Mouse (Mus musculus) stomach, embryonic 15.5 days (tissue): ENCODE results near the gene Plekhg2. TPM values are rescaled to one million over a fixed set of nuclear protein-coding genes. Genes with fewer than 3 reads are reported as not detected.

Experiments used
- ATAC-seq: fragments of 200-750 bp; cut with Nextera tagmentation; 2 replicates; pipeline ENCODE4 v1.8.0; 2017; ENCODE audit warnings: low read depth, moderate number of reproducible peaks, moderate TSS enrichment; ENCODE audit not compliant: insufficient read depth, low FRiP score
- H3K27ac ChIP-seq: fragments of 300-500 bp; sonication (generic); 2 replicates; pipeline ENCODE4 v1.5.1; 2015; ENCODE audit warnings: mild to moderate bottlenecking, inconsistent platforms
- H3K27me3 ChIP-seq: fragments of 300-500 bp; sonication (generic); replicated peaks from 2 replicates; pipeline ENCODE4 v1.6.1; 2015; ENCODE audit warnings: inconsistent platforms
- H3K36me3 ChIP-seq: fragments of 300-500 bp; sonication (generic); 2 replicates; pipeline ENCODE4 v1.6.1; 2015; ENCODE audit warnings: inconsistent platforms
- H3K4me1 ChIP-seq: fragments of 300-500 bp; sonication (generic); 2 replicates; pipeline ENCODE4 v1.6.1; 2015; ENCODE audit warnings: inconsistent platforms
- H3K4me2 ChIP-seq: fragments of 300-500 bp; sonication (generic); 2 replicates; pipeline ENCODE4 v1.6.1; 2015; ENCODE audit warnings: mild to moderate bottlenecking, inconsistent platforms
- H3K4me3 ChIP-seq: fragments of 300-500 bp; sonication (generic); replicated peaks from 2 replicates; pipeline ENCODE4 v1.5.1; 2015; ENCODE audit warnings: inconsistent platforms
- H3K9ac ChIP-seq: fragments of 300-500 bp; sonication (generic); 2 replicates; pipeline ENCODE4 v1.6.1; 2015; ENCODE audit warnings: inconsistent platforms
- H3K9me3 ChIP-seq: fragments of 300-500 bp; sonication (generic); 2 replicates; pipeline ENCODE4 v1.6.1; 2016; ENCODE audit warnings: inconsistent platforms
- WGBS: fragments of 180-500 bp; shearing (Covaris S2); methylation state at CpG from one replicate; pipeline ENCODE4 v1.1.7; 2015; 5-methylcytosine and 5-hydroxymethylcytosine counted together
- polyA plus RNA-seq: library from polyadenylated mRNA; unstranded; fragments of >200 nt; fragmentation: Nextera tagmentation; extraction: Ambion mirVana; gene quantifications from 2 replicates; pipeline ENCODE4 v1.2.1, GENCODE M21; 2015

The Plekhg2 gene
- polyA plus RNA-seq, 1 experiment from 2014 or later: 48.4 TPM

DNA sequence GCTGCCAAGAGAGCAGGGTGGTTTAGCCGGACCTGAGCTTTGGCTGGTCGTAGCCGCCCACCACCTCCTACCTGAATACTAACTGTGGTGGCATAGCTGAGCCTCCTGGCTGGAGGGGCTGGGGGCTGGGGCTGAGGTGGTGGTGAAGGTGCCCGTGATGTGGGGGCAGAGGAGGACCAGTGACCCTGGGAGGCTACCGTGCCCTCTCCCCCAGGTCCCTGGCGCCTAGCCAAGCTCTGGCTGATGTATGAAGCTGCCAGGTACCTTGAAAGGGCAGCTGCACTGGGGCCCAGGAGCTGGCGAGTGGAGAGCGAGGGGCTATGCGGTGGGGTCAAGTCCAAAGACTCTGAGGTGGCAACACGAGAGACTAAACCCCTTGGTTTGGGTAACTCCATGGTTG, 12.5 kb downstream of the Plekhg2 start:
- Histone ChIP-seq H3K27ac (no peak overlapping the region), H3K4me1 (peaks cover 27% of the 10 kb centered on the region), H3K27me3 (no peaks in the 10 kb centered on the region), H3K36me3 (peaks cover 51% of the 10 kb centered on the region), H3K9ac (no peak overlapping the region), H3K4me2 (no peak overlapping the region), H3K4me3 (no peak overlapping the region), H3K9me3 (no peaks in the 10 kb centered on the region)
- no peak for ATAC-seq
- 87% methylated on average over 10 of the region's 10 CpGs for WGBS

DNA sequence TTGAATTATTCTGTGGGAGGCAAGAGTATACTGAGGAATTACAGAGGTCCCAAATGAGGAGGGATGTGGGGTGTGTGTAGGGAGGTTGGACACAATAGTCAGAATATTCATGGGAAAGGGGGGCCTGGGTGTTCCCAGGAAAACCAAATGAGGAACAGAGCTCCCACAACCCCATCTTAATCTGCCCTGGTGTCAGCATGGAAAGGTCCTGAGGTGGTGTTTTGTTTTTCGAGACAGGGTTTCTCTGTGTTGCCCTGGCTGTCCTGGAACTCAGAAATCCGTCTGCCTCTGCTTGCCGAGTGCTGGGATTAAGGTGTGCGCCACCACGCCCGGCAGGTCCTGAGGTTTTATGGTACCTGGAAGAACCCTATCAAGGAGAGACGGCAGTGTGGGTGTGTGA, 14.0 kb downstream of the Plekhg2 start:
- no peak overlapping the region for H3K9ac ChIP-seq
- H3K27ac ChIP-seq: peak overlapping the region; percentile 50
- H3K36me3 ChIP-seq: peaks cover 54% of the 10 kb centered on the region
- H3K27me3 ChIP-seq: no peaks in the 10 kb centered on the region
- peak overlapping the region; percentile 14; the same call in 1 of the 2 replicates for H3K4me2 ChIP-seq
- 55% methylated on average over 7 of the region's 7 CpGs for WGBS
- H3K9me3 ChIP-seq: no peaks in the 10 kb centered on the region
- peaks cover 27% of the 10 kb centered on the region for H3K4me1 ChIP-seq
- ATAC-seq: no peak
- H3K4me3 ChIP-seq: no peak overlapping the region

DNA sequence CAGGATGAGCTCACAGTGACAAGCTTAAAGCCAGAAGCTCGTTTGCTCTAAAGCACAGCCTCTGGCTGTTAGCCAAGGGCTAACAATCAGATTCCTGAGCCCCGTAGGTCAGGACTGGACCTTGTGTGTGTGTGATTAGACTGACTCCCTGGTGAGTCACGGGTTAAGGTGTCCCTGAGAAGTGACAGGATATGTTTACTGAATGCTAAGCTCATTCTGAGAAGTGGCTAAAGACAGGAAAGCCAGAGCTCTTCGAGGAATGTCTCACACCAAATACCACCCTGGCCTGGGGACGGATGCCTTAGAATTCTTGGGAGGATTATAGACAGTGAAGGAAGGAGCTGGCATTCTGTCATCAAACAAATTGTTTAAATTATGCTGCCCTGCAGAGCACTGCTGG, 14.4 kb downstream of the Plekhg2 start:
- WGBS: 4% methylated on average over 5 of the region's 5 CpGs
- ATAC-seq: no peak

DNA sequence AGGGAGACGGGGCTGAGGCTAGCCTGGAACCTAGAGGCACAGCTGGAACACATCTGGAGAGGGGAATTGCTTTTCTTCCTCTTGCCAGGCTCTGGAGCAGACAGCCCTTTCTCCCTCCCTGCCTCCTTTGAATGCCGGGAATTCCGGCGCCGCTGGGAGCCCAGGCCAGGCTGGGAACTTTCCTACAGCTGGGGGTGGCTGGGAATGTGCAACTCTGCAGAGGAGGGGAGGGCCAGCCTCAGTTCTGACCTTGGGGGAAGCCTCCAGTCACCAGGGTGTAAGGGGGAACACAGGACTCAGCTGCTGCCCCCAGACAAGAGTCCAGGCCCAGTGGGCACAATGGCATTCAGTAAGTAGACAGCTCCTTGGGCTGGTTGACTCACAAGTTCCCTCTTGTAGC, 15.4 kb downstream of the Plekhg2 start:
- WGBS: 6% methylated on average over 5 of the region's 5 CpGs
- H3K4me2 ChIP-seq: no peak overlapping the region
- no peak overlapping the region for H3K4me3 ChIP-seq
- H3K27ac ChIP-seq: peak overlapping the region; percentile 50
- peak; percentile 30; the same call in 1 of the 2 replicates for ATAC-seq
- H3K9ac ChIP-seq: no peak overlapping the region
- H3K9me3 ChIP-seq: no peaks in the 10 kb centered on the region
- no peaks in the 10 kb centered on the region for H3K27me3 ChIP-seq
- peaks cover 27% of the 10 kb centered on the region for H3K4me1 ChIP-seq
- H3K36me3 ChIP-seq: peaks cover 50% of the 10 kb centered on the region

More for the DNA sequence above, 14.4 kb downstream of the Plekhg2 start:
- H3K27ac ChIP-seq: peak overlapping the region; percentile 50
- H3K4me1 ChIP-seq: peaks cover 27% of the 10 kb centered on the region
- H3K4me2 ChIP-seq: peak overlapping the region; percentile 14; the same call in 1 of the 2 replicates
- no peaks in the 10 kb centered on the region for H3K27me3 ChIP-seq
- no peak overlapping the region for H3K9ac ChIP-seq
- H3K9me3 ChIP-seq: no peaks in the 10 kb centered on the region
- peaks cover 58% of the 10 kb centered on the region for H3K36me3 ChIP-seq
- 0 out of 2 replicates have a peak overlapping the region, but pooled peaks have one; percentile 0 for H3K4me3 ChIP-seq

DNA sequence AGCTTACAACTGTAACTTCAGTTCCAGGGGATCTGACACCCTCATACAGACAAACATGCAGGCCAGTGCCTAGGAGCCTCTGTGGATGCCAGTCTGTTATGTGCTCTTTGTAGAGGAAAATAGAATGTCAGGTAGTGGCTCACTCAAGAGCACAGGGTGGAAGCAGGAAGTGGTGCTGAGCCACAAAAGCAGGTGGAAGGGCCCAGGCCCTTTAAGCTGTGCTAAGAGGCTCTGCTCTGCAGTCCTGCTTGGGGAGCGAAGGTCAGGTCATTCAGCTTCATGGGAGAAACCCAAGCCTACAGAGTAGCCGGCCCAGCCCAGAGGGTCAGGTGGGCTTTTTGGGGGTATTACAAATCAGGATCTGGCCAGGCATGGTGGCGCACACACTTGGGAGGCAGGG, 17.2 kb downstream of the Plekhg2 start:
- ATAC-seq: no peak

DNA sequence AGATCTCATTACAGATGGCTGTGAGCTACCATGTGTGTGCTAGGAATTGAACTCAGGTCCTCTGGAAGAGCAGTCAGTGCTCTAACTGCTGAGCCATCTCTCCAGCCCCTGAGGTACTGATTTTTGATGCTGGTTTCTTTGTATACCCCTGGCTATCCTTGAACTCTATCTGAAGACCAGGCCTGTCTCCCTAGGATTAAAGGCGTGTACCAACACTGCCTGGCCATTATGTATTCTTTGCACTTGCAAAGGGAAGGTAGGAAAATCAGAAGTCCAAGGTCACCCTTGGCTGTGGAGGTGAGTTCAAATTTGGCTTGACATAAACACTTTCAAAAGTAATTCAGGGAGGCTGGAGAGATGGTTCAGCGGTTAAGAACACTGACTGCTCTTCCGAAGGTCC, 17.8 kb downstream of the Plekhg2 start:
- Histone ChIP-seq H3K9me3 (no peaks in the 10 kb centered on the region), H3K27ac (no peak overlapping the region), H3K9ac (no peak overlapping the region), H3K36me3 (peaks cover 27% of the 10 kb centered on the region), H3K4me3 (no peak overlapping the region), H3K4me1 (peaks cover 35% of the 10 kb centered on the region), H3K4me2 (no peak overlapping the region), H3K27me3 (no peaks in the 10 kb centered on the region)
- no peak for ATAC-seq
- WGBS: 89% methylated on average over 3 of the region's 3 CpGs

More for the DNA sequence above, 17.2 kb downstream of the Plekhg2 start:
- H3K4me2 ChIP-seq: no peak overlapping the region
- H3K36me3 ChIP-seq: peaks cover 33% of the 10 kb centered on the region
- H3K27ac ChIP-seq: no peak overlapping the region
- H3K4me3 ChIP-seq: no peak overlapping the region
- WGBS: 87% methylated on average over 3 of the region's 3 CpGs
- no peak overlapping the region for H3K9ac ChIP-seq
- H3K9me3 ChIP-seq: no peaks in the 10 kb centered on the region
- H3K27me3 ChIP-seq: no peaks in the 10 kb centered on the region
- peaks cover 32% of the 10 kb centered on the region for H3K4me1 ChIP-seq

DNA sequence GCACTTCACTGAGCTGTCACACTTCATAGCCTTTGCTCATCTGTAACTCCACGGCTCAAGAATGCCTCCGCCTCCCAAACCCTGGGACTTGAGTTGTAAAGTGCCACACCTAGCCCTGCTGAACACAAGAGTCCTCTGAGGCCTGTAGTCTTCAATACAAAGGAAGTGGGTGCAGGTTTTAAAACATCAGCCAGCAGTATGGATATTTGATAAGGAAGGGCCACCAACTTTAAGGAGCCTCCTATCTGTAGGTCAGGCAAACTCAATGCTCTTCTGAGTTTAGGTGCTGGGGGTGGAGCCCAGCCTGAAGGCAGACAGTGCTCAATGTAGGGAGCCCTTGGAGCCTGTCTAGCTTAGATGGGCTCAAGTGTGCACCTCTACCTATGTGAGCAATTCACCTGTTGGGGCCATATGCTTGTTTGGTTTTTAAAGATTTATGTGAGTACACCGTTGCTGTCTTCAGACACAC, 18.3 kb downstream of the Plekhg2 start:
- Histone ChIP-seq H3K4me2 (no peak overlapping the region), H3K27ac (no peak overlapping the region), H3K36me3 (peaks cover 23% of the 10 kb centered on the region), H3K27me3 (no peaks in the 10 kb centered on the region), H3K4me1 (peaks cover 37% of the 10 kb centered on the region), H3K4me3 (no peak overlapping the region), H3K9me3 (no peaks in the 10 kb centered on the region), H3K9ac (no peak overlapping the region)
- 84% methylated on average over 3 of the region's 3 CpGs for WGBS
- ATAC-seq: no peak

DNA sequence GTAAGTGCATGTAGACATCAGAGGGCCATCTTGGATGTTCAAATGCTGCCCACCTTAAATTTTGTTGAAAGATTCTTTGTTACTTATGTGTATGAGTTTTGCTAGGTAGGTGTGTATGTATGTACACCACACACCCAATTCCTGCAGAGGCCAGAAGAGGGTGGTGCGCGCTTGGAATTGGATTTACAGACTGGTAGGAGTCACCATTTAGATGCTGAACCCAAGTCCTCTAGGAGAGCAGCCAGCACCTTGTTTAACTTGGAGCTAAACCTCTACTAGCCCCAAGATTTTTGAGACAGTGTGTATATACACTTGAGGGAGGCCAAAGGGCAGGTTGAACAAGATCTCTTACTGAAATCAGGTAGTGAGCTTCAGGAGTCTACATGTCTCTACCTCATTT, 19.1 kb downstream of the Plekhg2 start:
- Histone ChIP-seq H3K4me3 (no peak overlapping the region), H3K27me3 (no peaks in the 10 kb centered on the region), H3K9ac (no peak overlapping the region), H3K27ac (no peak overlapping the region), H3K36me3 (peaks cover 20% of the 10 kb centered on the region), H3K4me1 (peaks cover 31% of the 10 kb centered on the region), H3K4me2 (no peak overlapping the region), H3K9me3 (no peaks in the 10 kb centered on the region)
- no peak for ATAC-seq
- WGBS: 89% methylated on average over 2 of the region's 2 CpGs

DNA sequence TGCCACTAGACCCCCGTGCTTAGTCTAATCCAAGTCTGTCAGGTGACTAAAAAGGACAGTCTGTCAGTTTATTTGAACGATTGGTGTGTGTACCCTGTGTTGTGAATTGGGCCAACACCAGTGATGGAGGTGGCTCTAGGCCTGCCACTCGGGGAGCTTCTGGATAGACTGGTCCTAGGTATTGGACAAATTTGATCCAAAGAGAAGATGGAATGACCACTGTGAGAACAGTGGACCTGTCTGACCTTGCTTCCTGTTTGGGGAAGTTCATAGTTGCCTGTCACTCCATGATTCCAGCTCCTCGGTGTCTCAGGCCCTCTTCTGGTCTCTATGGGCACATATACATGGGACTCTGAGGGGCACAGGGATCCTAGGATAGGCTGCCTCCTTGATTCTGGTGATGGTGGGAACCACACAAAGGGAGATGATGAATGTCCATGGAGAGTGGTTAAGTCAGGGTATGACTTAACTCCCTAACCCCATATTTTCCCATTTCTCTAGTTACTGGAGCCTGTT, 20.7 kb downstream of the Plekhg2 start:
- peaks cover 17% of the 10 kb centered on the region for H3K4me1 ChIP-seq
- H3K4me2 ChIP-seq: peak overlapping the region; percentile 66
- H3K9ac ChIP-seq: peak overlapping the region; percentile 95; the same call in 1 of the 2 replicates
- ATAC-seq: no peak
- 30% methylated on average over 4 of the region's 4 CpGs for WGBS
- no peaks in the 10 kb centered on the region for H3K27me3 ChIP-seq
- peaks cover 20% of the 10 kb centered on the region for H3K36me3 ChIP-seq
- H3K27ac ChIP-seq: peak overlapping the region; percentile 80; the same call in 1 of the 2 replicates
- H3K4me3 ChIP-seq: peak overlapping the region; percentile 92
- no peaks in the 10 kb centered on the region for H3K9me3 ChIP-seq

DNA sequence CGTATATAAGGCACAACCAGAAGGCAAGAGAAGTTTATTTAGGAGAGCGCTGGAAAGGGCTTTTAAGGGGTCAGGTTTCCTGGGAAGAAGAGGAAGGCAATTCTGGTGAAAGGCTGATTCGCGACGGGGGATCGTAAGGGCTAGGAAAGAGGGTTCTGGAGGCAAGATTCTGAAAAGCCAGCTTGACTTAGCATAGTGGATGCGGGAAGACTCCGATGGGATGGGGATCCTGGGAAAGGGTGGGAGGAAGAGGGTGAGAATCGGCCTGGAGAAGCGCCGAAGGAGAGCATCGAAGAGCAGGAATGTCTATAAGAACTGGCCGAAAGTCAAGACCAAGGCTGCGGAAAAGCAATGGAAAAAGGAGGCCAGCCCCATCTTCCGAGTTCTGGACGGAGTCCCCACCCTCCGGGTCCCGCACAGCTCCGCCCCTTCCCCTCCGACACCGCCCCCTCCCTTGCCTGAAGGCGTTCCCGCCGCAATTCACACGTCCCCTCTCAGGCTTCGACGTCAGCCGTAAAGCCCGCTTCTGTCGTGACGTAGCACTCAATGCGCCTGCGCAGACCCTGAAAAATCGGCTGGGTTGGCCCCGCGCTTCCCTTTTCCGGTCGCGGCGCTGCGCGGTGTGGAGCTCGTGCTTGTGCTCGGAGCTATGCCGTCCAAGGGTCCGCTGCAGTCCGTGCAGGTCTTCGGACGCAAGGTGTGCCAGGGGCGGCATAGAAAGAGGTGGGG, 22.1 kb downstream of the Plekhg2 start, which contains the start of gene Rps16:
Gene Rps16, plus strand, starts transcription at position 498 of the 729 bp plus-strand sequence.
- no peaks in the 10 kb centered on the region for H3K9me3 ChIP-seq
- peak within 1 kb of the TSS; percentile 95 for H3K27ac ChIP-seq
- peak within 1 kb of the TSS; percentile 66 for H3K4me2 ChIP-seq
- H3K27me3 ChIP-seq: no peaks in the 10 kb centered on the region
- peaks cover 15% of the 10 kb centered on the region for H3K4me1 ChIP-seq
- H3K36me3 ChIP-seq: peaks cover 20% of the 10 kb centered on the region
- under 1% methylated on average over 49 of the region's 50 CpGs for WGBS
- H3K9ac ChIP-seq: peak within 1 kb of the TSS; percentile 95
- peak; percentile 93 for ATAC-seq
- peak within 1 kb of the TSS; percentile 92 for H3K4me3 ChIP-seq

DNA sequence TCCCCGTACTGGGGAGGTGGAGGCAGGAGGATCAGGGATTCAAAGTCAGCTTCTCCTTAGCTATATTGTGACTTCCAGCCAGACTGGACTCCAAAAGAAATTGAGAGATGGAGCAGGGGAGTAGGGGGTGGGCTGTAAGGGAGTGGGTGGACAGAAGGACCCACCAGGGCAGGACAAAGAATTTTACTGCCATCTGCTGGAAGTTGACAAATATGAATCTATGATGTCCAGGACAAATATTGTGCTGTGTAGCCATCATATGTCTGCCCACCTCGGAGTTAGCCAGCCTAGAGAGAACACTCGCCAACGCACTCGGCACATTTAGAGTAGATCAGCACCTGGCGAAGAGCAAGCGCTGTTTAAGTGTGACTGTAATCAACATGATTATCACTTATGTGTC, 23.8 kb downstream of the Plekhg2 start:
- no peak overlapping the region for H3K4me3 ChIP-seq
- H3K27me3 ChIP-seq: no peaks in the 10 kb centered on the region
- no peak for ATAC-seq
- no peak overlapping the region for H3K27ac ChIP-seq
- H3K36me3 ChIP-seq: peaks cover 8% of the 10 kb centered on the region
- no peaks in the 10 kb centered on the region for H3K9me3 ChIP-seq
- 83% methylated on average over 7 of the region's 7 CpGs for WGBS
- no peak overlapping the region for H3K9ac ChIP-seq
- H3K4me1 ChIP-seq: peaks cover 15% of the 10 kb centered on the region
- H3K4me2 ChIP-seq: no peak overlapping the region

DNA sequence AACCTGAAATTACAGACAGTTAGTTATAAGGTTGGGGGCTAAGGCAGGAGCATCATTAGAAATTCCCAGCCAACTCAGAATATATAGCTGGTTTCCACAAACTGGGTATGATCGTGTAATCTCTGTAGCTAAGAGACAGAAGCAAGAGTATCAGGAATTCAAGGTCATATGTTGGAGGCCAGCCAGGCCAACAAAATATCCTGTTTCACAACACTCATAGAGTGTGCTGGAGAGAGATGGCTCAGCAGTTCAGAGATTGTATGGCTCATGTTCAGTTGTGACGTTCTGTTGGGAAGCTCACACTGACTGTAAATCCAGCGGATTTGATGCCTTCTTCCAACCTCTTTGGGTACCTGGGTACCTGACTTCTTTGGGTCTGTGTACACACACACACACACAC, 24.7 kb downstream of the Plekhg2 start:
- no peak overlapping the region for H3K9ac ChIP-seq
- peaks cover 15% of the 10 kb centered on the region for H3K4me1 ChIP-seq
- no peaks in the 10 kb centered on the region for H3K27me3 ChIP-seq
- ATAC-seq: no peak
- no peak overlapping the region for H3K27ac ChIP-seq
- 60% methylated on average over 3 of the region's 3 CpGs for WGBS
- no peaks in the 10 kb centered on the region for H3K9me3 ChIP-seq
- H3K4me2 ChIP-seq: no peak overlapping the region
- no peak overlapping the region for H3K4me3 ChIP-seq
- no peaks in the 10 kb centered on the region for H3K36me3 ChIP-seq
